Mouse (Mus musculus): ENCODE results near the gene Col23a1. TPM values are rescaled to one million over a fixed set of nuclear protein-coding genes. Genes with fewer than 3 reads are reported as not detected.

The Col23a1 gene
- total RNA-seq, 2 experiments from 2014 or later: 0.60 to 1.2 TPM

DNA sequence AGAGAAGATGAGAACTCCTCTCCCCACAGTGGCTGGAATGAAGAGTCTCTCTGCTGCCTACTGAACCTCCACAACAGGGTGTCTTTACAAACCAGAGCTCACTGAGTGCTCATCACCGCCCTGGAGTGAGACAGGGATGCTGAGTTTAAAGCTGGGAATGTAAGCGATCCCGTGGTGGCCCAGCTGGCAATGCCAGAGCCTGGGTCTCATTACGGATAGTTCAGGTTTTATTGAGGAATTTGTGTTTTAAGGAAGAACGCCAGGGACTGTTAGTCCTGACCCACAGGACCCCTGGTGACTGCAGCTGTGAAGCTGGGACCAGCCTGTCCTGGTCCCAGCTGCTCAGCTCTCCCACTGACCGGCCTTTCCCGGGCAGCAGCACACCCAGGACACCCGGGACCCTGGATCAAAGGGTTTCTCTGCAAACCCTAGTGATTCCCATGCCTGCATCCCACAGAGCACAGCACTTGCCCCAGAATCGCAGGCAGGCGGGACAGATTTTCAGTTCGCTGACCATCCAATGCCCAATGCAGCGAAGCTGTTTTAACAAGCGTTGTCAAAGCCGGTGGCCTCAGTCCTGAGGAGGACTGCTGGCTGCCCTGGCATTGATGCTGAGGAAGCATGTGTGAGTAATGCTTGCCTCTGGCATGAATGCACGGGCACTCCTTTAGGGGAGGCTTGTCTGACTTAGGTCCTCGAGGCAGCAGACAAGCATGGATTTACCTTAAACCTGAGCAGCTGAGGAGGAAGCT, 139.9 kb downstream of the Col23a1 start:
- ATAC-seq (ENCODE audit: poor library complexity, severe bottlenecking): no peak

DNA sequence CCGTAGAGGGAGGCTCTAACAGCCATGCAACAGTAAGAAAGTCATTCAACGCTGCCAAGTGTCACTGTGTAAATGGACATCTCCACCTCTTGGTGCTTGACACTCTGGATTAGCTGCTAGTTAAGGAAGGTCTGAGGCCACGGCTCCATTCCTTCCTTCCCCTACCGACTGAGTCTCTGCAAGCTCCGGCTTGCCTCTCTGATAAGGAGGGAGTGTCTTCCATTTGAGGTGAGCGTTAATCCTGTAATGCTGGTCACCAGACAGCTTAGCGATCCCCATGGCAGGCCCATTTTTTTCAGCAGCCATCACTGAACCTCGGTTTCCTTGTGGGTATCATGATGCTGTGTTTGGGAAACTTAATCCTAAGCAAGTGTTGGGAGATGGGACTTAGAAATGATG, 140.5 kb downstream of the Col23a1 start:
- ATAC-seq (ENCODE audit: poor library complexity, severe bottlenecking): no peak

DNA sequence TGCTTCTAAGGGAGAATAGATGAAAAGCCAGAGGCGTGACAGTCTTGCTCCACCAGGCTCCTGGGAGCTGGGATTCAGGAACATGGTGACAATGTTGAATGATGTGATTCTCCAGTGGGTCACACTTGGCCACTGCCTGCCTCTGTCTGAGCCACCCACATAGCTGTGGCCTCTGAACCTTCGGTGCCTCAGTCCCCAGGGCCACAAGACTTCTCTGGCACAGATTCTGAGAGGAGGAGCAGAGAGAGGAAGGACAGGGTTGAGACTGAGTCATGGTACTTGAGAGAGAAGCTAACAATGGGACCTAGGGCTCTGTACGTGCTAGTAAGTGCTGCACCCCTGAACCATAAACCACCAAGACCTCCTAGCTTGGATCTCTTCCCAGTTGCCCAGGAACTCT, 141.6 kb downstream of the Col23a1 start:
- ATAC-seq (ENCODE audit: poor library complexity, severe bottlenecking): no peak

- no peak for ATAC-seq (ENCODE audit: poor library complexity, severe bottlenecking)
Measured at GRCm38 (mm10) chr11:51431968-51432367, 142.2 kb downstream of the Col23a1 start.

GRCm38 (mm10) chr11:51442006-51442405, 152.3 kb downstream of the Col23a1 start:
- no peak for ATAC-seq (ENCODE audit: poor library complexity, severe bottlenecking)

DNA sequence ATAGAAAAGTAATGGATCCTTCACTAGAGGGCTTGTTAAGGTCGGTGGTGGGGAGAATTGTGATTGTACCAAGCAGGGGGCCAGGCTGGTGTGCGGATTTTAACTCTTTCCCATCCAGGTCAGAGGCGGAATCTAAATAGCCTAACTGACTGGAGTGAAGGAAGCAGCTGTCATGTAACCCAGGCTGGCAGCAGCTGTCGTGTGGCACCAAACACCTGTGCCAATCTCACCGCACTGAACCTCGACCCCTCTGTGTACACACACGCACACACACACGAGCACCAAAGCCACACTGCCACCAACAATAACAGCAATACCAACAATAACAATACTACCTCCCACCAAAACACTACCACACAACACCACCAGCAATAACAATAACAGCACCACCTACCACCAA, 152.9 kb downstream of the Col23a1 start:
- no peak for ATAC-seq (ENCODE audit: poor library complexity, severe bottlenecking)

DNA sequence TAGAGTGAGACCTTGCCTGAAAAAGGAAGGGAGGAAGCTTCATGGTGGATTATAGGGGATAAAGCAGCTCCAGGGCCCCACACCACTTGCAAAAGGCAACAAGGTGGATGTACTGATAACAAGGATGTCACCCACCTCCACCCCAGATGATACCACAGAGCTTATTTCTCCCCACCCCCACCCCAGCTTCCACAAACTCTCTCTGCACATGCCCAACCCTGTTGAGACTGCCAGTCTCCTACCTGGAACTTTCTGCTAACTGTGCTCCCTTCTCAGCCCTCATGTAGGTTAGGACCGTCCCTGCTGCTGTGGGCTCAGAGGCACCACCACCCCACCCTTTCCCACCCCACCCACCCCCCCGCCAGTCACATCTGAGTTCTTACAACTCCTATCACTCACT, 154.1 kb downstream of the Col23a1 start:
- no peak for ATAC-seq (ENCODE audit: poor library complexity, severe bottlenecking)

DNA sequence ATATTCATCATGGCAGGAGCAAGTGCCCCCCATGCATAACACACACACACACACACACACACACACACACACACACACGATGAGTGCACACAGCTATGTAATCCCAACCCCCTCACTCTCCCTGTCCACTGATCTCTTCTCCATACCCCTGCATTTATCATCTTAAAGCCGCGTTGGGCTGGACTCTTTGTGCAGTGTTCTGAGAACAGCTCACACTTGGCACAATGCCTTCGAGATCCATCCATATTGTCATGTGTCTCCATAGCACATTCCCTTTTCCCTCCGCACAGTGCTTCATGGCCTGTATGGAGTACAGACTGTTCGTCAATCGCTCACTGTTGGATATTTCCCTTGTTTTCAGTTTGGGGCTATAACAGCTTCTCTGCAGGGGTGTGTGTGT, 154.9 kb downstream of the Col23a1 start:
- ATAC-seq (ENCODE audit: poor library complexity, severe bottlenecking): no peak

DNA sequence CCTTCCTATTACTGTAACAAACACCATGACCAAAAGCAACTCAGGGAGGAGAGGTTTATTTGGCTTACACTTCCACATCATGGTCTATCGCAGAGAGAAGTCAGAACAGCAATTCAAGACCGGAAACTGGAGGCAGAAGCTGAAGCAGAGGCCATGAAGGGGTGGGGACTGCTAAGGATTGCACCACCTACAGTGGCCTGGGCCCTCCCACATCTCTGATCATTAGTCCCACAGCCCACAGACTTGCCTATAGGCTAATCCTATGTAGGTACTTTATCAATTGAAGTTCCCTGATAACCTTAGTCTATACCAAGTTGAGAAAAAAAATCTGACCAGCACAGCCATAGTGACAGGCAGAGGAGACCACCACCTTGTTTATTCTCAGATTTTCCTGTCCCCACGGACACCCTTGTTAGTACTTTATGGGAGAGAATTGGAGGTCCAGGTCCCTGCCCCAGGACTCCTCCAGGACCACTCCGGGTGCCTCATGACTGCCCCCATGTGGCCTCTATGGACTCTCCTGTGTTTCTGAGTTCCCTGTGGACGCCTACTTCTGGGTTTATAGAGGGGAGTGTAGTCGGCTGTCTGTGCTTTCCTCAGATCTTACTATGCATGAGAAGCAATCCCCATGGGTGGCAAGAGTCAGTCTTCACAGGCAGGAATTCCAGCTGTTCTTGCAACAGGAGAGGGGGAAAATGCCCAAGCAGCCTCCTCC, 157.1 kb downstream of the Col23a1 start:
- ATAC-seq (ENCODE audit: poor library complexity, severe bottlenecking): no peak

DNA sequence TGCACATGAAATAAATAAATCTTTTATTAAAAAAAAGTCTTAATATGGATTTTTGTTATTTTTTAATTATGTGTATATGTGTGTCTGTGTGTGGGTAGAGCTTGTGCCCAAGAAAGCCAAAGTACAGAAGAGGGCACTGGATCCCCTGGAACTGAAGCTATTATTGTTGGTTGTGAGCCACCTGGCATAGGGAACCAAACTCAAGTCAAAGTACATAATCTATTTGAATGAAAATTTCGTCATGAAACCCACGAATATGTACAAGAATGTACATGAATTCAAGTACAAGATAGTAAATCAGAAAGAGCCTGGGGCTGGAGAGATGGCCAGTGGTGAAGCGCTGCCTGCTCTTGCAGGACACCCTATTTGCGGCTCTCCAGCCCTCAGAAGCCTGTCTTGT, 158.5 kb downstream of the Col23a1 start:
- ATAC-seq (ENCODE audit: poor library complexity, severe bottlenecking): no peak

DNA sequence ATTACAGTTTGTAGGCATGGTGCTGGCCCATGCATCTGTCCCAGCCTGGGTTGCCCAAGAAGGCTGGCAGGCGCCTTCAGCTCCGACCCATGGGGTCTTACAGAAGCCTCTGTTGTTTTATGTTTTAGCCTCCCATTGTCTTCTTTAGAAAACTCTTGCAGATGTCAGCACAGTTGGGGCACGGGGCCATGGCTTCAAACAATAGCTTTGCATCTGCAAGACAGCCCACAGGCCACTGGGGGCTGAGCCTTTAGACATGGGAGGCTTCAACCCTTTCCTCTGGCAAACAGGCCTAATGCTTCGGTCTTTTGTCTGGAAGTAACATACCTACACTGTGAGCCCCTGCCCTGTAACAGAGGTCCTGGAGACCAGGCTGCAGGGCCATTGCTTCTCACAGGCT, 159.0 kb downstream of the Col23a1 start:
- ATAC-seq (ENCODE audit: poor library complexity, severe bottlenecking): no peak

DNA sequence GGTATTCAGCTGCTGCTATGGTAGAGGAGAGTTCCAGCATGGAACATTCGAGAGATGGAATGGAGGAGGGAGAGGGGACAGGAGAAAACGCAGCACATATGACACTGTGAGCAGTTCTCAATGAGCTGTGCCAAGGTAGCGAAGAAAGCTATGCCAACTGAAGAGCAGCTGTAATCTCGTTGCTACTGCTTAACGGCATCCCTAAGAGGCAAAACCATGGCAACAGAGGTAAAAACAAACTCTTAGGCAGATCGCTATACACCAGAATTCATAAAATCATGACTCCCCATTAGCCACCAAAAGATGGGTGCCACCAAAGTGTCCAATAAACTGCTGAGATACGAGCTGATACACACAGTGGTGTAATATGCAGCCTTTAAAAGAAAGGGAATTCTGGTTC, 160.2 kb downstream of the Col23a1 start:
- ATAC-seq (ENCODE audit: poor library complexity, severe bottlenecking): no peak

DNA sequence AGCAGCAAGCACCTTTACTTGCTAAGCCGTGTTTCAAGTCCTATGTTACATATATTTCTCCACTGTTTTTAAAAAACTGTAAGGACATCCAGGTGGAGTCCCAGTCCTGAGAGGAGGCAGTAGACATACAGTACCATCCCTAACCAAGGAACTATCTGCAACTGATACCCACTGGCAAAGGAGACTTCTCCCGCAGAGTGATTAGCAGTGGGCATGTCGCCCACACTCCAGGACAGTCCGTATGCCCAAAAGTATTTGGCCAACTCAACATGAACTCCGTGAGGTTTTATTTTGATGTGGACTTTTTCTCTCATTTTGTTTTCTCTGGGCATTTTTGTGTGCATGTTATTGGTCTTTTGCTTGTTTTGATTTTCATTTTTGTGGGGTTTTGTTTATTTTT, 161.6 kb downstream of the Col23a1 start:
- ATAC-seq (ENCODE audit: poor library complexity, severe bottlenecking): no peak

DNA sequence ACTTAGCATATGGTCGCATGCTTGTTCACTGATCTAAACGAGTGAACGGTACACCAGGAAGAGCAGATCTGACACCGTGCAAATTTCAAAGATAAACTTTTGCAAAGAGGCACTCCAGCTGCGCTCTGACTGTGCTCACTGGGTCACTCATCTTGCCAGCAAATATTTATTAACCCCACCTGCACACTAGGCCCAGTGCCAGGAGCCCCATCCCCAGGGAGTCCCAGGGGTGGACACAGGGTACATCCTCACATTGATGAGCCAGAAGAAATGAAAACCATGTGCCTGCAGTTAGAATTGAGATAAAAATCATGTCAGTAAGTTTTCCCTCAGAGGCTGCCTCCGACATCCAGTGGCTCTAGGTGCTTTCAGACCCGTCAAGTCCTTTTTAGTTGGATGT, 162.2 kb downstream of the Col23a1 start:
- ATAC-seq (ENCODE audit: poor library complexity, severe bottlenecking): no peak

DNA sequence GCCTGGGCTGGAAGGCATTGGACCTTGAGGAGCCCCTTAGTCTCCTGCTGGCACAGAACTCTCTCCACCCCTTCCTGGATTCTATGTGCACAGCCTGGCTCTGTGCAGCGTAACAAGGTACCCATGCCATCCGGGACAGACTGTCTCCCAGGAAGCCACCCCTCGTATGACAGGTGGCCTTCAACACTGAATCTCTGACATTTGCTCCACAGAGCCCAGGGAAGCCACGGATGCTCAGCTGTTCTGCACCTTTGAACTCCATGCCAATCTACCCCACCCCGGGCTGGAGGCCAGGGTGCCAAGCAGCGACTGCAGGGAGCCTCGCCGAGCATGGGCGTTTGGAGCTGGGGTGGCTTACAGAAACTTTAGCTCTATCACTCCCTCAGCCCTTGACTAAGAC, 164.0 kb downstream of the Col23a1 start:
- no peak for ATAC-seq (ENCODE audit: poor library complexity, severe bottlenecking)

DNA sequence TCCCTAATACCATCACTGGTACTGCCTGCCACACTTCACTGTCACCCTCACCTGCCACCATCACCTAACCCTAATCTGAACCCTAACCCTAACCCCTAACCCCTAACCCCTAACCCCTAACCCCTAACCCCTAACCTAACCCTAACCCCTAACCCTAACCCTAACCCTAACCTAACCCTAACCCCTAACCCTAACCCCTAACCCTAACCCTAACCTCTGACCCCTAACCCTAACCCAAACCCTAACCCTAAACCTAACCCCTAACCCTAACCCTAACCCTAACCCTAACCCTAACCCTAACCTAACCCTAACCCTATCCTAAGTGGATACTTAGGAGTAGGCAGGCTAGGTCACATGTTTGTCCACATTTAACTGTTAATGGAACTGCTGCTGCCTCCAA, 165.8 kb downstream of the Col23a1 start:
- no peak for ATAC-seq (ENCODE audit: poor library complexity, severe bottlenecking)

DNA sequence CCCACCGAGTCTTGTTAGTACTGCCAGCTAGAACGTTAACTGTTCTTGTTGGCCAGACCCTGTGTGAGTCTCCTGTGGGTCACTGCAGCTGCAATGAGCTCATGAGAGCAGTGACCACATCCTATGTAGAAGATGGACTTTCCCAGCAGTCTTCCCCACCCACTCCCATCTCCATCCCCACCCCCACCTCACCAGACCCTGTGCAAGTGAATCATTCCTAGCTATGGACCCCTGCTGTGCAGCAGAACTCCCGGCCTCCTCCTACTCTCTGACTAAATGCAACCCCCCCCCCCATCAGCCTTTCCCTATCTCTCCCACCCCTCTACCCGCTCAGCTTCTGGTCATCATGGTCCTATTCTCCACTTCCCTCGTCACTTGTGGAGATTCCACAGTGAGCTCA, 167.9 kb downstream of the Col23a1 start:
- ATAC-seq (ENCODE audit: poor library complexity, severe bottlenecking): no peak

DNA sequence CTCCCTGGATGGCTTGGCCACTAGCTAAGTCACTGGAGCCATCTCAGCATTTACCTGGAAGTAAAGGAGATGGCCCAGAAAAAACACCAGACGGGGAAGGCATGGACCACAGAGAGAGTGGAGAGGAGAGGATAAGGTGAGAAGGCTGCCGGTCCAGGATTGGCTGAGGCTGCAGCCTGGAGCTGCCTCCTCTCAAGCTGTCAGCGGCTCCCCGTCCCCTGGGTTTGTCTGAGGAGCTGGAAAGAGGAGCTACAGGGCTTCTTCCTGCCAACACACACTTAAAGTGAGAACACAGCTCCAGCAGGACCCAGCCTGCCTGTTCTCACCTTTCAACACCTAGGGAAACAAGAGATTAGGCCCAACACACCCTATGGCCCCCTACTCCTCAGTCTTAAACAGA, 168.9 kb downstream of the Col23a1 start:
- no peak for ATAC-seq (ENCODE audit: poor library complexity, severe bottlenecking)

GRCm38 (mm10) chr11:51459569-51460043, 169.9 kb downstream of the Col23a1 start:
- no peak for ATAC-seq (ENCODE audit: poor library complexity, severe bottlenecking)

DNA sequence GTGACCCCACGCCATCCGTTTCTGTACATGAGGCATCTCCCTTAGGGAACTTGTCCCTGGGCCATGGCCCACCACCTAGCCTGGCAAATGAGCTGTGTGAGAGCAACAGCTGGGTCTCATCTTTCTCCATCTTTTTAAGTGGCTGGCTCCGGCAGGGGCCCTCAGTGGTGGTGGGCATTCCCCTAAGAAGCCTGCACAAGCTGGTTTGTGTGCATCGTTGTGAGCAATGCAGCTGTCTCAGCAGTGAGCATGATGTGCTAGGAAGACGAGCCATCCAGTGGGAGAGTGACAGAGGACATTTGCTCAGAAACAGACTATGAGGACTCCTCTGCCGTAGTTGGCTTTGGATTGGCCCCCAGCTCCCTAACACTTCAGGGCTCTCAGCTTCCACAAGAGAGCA, 179.0 kb downstream of the Col23a1 start:
- no peak for ATAC-seq (ENCODE audit: poor library complexity, severe bottlenecking)

- no peak for ATAC-seq (ENCODE audit: poor library complexity, severe bottlenecking)
Measured at GRCm38 (mm10) chr11:51469341-51469831, 179.7 kb downstream of the Col23a1 start.
